Mouse (Mus musculus): Measurements from ENCODE around the gene Hsph1.

DNA sequence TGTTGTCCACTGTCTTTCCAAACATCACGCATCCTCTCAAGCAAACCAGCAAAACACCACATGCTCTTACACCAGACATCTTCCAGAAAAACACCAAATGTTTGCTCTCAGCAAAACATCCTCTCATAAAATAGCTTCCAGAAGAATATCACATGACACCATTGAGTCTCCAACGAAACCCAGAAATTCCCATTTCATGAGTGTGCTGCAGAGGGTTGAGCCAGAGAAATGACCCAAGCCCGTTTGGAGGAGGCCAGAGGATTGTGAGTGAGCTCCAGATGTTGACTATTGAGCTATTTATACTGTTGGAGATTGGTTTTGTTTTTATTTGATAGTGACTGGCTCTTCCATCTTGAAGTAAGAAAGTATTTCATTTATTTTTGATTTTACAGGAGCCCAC lies 32.9 kb downstream of the Hsph1 start:
- no peak for TF ChIP-seq CTCF (IDR thresholded peaks at IDR 0.05; ENCODE audit: extremely low read depth, insufficient read length, insufficient replicate concordance, low read depth, low read length)
- no peak for TF ChIP-seq POLR2A (IDR thresholded peaks at IDR 0.05; ENCODE audit: low read depth, low read length)

Data from small intestine, adult 2 months (tissue).